Mouse (Mus musculus): ENCODE measurements at regions not wholly inside any gene's neighbourhood (a gene's known extent, or its start where the extent isn't known, plus 50 kb on each side); places are given as distances from the start of the nearest gene placed in this dataset.

DNA sequence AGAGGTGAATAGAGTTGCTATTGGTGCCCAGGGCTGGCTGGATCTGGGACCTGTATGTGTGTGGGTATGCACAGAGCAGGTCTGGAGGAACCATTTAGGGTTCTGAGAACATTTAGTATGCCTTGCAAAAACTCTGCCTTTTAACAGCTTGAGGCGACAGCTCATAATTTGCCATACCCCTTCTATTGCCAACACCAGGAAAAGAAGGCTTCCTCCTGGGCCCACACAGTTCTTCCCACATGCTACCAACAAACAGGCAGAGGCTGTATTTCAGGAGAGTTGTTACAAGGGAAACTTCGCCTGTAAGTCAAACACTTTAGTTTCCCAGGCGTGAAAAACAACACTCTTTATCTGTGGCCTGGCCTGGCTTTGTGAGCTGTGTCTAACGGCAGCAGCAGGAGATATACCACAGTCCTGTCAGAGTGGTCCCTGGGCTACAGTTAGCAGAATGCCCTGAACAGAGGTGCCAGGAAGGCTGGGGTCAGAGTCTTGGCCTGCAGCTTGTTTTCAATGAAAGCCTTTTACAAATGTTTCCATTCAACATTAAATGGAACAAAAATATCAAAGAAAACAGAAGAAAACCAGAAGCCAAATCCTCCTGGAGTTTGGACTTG lies 225.4 kb downstream of the Dhx35 start:
- DNase-seq, result no peak

DNA sequence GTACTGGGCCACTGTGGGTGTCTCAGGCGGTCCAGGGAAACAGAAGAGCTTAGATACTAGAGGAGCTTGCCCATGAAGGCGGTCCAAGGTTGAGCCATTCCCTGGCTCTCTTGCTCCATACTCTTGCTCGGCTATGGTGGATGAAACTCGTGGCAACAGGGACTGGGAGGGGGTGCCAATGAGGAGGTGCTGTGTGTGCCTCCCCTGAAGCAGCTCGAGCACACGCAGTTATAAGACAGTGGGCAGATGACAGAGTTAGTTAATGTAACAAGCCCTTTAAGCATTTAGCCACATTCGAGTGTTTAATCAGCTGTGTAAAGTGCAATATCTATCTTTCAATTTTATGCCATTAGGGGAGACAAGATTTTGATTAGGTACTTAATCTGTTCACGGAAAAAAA lies 237.5 kb downstream of the Dhx35 start:
- DNase-seq, result no peak

DNA sequence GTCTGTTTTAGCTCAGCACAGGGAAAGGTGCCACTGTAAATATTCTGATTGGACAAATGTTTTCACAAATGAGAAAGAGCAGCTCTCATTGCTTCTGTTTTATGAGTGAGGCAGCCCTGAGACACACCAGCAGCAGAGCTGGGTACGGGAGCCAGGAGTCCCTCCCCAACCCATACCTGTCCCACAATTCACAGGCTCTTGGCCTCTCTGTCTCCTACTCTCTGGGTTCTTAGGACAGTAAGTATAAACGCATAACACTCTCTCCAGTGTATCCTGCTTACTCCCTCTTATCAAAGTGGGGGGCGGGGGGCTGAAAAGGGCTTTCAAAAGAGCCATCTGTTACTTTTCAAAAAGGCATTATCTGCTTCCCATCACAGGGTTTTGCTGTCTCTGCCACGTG lies 245.3 kb downstream of the Dhx35 start:
- no peak for DNase-seq

DNA sequence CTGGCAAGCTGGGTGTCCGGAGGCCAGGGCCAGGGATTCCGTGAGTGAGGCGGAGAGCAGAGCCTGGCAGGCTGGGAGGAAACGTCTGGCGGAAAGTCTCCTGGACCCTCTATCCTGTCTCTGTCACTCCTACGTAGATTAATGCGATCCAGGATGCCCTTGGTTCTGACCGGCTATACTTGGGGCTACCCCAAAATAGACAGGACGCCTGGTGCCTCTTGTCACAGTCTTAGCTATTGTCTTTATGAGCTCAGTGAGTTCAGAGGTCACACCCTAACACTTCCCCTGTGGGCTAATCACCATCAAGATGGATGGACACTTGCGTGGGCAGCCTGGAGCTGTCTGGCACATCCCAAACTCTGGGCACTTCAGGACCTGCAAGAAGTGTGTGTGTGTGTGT lies 258.9 kb downstream of the Dhx35 start:
- no peak for DNase-seq

DNA sequence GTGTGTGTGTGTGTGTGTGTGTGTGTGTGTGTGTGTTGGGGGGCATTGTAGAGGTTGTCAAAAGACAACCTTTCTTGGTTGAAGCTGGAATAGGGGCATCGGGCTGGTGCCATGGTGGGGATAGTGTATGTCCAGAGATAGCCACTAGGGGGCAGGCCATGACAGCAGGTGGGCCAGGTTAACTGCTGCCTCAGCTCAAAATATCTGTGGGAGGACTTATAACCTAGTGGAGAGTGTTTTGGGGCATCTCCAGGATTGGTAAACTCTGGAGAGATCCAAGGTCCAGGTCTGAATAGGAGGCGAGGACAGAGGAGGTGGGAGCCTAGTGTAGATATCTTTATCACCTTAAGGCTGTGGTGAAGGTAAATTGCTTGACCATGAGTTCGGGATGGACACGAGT lies 259.3 kb downstream of the Dhx35 start:
- peak; percentile 72 for DNase-seq

DNA sequence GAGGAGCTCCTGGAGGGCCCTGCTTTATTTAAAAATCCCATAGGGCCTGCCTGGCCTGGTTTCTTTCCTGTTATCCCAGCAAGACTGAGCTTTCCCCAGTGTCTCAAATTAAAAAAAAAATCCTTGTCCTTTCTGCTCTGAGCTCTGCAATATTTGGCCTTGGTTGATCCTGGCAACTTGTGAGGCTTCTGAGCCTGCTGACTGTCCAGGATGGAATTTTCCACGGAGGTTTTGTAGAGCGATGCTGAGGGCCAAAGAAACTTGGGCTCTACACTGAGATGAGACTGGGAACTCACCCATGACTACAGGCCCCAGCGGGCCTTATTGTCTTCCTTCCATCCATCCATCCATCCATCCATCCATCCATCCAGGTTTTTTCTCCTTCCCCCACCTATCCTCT lies 259.8 kb downstream of the Dhx35 start:
- DNase-seq, result no peak

DNA sequence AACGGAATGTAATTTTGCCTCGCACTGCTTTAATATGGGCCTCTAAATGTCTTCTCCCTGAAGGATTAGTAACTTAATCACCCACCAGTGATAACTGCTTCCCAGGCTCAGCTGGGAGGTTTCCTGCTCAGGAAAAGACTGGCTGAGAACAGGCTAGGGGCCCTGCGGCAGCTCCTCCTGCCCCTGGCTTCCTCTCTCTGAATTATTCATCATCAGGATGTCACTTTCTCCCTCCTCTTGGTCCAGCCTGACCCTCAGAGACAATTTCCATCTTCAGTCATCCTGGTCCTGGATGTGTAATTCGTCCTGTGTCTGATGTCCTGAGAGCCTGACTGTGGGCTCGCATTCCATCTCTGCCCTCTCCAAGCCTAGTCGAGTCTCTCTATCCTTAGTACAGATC lies 261.2 kb downstream of the Dhx35 start:
- no peak for DNase-seq

DNA sequence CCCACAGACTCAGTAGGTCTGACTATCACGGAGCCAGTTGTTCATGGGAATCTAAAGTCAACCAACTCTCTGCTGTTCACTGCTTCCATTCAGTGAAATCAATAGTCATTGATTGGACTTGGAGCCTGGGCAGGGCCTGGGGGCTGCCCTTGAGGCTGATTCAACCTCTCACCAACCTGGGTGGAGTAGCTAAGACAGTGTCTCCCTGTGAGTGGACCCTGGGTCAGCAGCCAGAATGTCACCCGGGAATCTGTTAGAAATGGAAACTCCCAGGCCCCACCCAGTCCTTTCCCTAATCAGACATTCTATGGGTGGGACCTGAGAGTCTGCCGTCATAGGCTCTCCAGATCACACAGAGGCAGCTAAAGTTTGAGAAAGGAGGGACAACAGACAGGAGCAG lies 262.4 kb downstream of the Dhx35 start:
- DNase-seq, result no peak

DNA sequence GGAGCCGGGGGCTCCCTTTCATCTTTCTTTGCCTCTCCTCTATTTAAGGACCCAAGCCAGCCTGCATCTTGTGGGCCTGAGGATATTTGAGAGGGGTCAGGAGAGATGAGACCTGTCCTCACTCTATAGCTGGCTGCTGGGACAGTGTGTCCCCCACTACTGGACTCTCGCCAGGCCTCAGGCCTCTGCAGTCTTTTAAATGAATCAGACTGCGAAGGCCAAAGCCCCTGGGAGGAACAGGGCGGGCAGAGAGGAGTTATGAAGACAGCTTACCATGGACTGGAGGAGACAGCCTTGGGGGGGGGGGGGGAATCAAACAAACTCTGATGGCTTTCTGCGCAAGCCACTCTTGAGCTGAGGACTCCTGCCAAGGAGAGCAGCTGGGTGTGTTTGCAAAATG lies 262.9 kb downstream of the Dhx35 start:
- DNase-seq, result no peak

DNA sequence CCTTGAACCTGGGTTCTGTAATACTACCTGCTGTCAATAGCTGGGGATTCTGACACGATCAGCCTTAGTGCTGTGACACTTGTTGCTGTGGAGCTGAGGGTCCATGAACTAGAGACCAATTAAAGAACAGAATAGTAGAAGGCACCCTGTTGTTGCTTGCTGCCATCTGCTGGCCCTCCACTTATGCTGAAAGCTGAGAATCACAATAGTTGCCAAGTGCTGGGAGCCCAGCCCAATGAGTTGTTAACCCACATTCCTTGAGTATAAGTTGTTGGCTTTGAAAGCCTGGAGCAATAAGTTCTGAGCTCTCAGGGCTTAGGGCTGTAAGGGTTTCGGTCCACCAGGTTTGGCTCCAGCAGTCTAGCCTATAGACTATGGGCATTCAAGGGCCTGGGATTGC lies 267.7 kb downstream of the Dhx35 start:
- DNase-seq, result peak; percentile 39

DNA sequence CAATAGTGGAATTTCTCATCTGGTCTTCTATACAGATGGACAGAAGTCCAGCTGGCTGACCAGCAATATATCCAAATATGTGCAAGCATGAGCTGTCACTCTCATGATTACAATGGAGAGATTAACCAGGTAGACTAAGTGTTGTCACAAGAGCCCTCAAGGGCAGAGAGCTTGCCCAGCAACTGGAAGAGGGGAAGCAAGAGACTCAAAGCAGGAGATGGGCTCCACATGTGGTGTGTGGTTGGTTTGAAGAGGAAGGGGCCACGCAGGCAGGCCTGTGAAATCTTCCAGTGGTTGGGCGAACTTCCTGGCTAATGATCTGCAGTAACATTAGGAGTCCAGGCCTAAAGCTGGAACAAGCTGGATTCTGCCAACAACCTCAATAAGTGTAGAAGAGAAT lies 268.1 kb downstream of the Dhx35 start:
- no peak for DNase-seq

DNA sequence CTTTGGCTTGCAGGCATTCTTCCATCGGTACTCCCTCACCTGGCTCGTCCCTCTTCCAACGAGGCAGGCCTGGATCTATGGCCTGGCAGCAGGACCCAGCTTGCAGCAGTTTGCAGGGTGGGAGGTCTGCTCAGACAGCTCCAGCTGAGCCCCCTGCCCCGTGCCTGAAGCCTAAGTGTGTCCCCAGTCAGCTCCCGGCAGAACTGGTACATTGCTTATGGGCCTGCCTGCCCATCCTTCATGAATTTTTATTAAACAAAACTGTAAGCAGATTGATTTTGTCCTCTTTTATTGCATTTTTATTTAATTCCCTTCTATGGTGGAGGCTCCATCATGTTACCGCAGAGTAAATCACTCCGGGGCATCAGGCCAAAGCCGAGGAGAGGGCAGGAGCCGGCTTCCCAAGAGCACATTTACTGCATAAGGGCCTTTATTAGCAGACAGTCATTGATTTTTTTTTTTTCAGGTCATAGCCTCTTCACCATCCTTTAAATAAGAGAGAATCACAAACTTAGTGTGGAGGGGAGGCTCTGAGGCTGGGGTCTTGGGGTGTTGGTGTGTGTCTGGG lies 269.9 kb downstream of the Dhx35 start:
- DNase-seq, result no peak

DNA sequence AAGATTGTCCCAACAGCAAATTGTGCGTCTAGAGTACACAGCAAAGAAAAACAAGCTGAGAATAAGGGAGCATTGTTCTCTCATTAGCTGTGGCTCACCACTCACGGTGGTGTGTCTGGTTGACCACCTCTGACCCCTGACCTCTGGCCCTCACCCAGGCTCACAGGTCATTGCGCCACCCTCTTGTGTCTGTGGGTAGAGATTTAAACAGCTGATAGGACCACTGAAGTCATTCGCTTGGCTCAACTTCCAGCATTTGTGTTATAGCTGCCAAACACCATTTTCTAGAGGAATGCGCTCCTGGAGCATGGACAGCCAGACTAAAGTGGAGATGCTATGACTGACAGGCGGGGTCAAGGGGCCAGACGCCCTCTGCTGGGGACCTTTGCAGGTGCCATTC lies 272.9 kb downstream of the Dhx35 start:
- no peak for DNase-seq

DNA sequence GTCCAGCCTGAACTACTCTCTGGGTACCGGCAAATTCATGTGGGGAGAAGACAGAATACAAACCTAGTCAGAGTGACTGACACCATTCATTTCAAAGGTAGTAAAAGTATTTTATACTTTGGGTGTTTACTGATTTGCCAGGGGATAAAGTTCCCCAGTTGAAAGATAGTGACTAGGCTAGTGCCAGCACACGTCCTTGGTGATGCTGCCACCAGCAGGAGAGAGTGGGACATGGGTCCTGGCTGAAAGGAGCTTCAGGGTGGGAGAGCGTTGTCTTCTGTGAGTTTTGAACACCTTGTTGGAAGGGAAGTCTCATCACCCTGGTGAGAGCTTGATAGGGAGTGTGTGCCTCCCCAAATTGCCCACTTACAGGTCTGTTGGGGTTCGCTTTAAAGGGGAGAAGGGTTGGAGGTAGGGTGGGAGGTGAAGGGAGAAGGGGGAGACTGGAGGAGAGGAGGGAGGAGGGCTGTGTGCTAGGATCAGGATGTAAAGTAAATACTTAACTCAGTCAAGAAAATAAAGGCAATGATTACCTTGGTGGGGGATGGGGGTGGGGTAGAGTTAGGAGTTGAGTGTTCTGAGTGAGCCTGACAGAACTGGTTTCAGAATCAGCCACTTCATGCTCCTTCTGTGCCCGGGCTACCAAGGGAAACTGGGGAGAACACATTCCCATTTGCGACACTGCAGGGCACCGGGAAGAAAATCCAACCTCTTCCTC lies 273.9 kb downstream of the Dhx35 start:
- no peak for DNase-seq

DNA sequence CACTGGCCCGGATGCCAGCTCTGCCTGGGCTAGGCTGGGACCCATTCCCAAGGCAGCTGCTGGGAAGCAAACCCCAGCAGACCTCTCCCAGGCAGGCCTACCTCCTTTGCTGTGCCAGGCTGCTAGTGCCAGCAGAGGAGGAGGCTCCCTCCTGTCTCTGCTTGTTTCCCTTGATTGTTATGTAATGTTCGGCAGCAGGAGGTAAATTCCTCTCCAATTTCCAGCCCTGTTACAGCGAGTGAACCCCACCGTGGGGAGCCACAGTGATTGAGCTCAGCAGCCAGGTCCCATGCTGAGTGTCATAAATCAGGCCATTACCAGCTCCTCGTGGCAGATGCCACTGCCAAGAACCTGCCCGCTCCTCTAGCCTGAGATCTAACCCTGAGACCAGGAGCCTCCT lies 274.6 kb downstream of the Dhx35 start:
- DNase-seq, result no peak

DNA sequence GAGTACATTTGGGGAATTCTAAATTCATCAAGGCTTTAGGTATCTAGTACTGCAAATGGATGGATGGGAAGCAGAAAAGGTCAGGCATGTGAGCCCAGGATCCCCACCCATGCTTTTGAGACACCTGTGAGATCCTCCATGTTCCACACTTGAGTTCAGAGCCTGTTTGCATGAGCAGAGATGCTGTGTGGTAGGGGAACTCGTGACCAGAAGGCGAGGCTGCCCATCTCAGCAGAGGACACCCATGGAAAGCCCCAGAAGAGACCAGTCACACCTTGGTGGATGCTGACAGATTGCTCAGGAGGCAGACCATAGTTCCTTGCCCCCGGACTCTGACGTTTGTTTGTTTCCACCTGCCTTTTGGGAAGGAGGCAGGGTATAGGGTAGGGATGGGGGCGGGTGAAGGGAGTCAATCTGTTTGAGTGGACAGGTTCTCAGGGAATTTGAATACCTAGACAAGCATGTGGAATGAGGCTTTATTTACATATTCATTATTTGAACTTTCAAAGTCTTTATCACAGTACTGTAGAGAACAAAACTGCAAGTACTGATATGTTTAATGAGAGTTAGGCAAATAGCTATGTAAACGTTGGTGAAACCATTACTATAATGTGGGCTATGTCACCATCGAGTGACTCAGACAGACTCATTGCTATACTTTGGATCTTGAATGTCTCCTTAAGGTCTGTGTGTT lies 278.5 kb downstream of the Dhx35 start:
- no peak for DNase-seq

DNA sequence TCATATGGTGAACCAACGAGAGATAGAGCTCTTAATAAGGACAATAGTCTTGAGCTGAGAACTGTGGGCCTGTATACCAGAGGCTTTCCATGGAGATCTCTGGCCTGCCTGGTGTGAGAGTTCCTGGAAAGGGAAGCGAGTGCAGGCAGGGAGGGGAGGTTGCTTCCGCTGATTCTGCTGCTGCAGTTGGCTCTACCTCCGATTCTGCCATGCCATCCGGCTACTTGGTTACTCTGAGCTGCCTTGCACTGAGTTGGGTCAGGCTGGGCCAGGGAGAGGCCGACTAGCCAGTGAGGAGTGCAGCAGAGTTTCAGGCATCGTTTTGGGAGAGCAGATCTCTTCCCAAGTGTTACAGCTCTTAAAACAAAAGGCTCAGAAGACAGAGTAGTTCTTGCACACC lies 285.2 kb downstream of the Dhx35 start:
- no peak for DNase-seq

DNA sequence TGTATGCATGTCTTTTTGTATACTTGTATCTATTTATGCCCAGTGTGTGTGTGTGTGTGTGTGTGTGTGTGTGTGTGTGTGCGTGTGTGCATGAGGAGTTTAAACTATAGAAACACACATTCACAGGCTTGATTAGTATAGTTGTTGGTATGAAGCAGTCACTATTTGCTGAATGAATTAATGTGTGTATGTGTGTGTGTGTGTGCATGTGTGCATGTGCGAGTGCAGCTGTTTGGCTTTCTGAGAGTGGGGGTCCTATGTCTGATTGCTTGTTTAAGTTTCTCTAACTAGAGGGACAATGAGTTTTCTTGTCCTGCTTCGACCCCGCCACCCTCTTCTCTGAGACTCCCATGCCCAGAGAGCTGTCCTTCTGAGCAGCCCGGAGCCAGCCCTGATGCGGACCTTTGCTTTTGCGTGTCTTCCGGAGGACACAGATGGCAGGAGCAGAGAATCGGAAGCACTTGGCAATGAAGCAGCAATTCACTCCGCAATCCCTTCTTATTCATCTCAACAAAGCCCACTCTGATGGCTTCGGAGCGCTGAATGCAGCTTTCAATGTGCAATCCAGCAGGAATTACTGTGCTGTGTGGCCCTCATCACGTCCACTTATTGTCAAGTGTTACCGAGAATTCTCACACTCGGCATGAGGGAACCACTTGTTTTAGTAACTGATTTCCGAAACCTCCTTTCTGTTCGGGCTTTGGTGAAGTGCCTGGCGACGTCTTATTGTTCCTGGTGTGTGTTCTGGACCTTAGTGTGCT lies 286.4 kb downstream of the Dhx35 start:
- DNase-seq, result no peak

DNA sequence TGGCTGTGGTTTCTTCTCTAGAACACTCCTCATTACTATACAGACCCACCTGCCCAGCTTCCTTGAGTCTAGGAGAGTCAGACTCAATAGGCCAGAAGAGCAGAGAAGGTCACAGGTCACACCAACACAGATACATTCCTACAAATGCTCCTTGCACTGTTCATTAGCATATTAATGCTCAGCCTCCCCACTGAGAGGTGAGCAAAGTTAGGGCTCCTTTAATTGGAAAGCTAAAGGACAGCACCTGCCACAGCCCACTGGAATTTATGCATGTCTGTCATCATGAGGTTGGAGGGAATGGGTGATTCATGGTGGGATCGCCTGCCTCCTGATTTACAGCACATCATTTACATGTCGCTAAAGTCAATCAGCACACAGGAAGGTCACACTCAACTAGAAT lies 292.2 kb downstream of the Dhx35 start:
- DNase-seq, result no peak

DNA sequence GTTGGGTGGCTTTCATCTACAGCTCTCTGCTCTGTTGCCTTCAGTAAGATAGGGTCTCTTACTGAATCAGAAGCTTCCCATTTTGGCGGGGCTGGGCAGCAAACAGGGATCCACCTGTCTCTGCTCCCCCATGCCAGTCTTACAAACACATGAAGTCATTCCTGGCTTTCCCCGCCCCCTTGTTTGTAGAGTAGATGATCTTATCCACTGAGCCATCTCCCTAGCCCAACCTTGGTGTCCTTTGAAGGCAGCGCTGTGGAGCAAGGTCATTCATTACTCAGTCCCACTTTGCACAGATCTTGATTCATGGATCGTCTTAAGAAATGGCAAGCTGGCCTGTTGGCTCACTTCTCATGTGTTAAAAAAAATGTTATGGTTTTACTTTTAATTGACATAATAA lies 293.6 kb downstream of the Dhx35 start:
- DNase-seq, result no peak

DNA sequence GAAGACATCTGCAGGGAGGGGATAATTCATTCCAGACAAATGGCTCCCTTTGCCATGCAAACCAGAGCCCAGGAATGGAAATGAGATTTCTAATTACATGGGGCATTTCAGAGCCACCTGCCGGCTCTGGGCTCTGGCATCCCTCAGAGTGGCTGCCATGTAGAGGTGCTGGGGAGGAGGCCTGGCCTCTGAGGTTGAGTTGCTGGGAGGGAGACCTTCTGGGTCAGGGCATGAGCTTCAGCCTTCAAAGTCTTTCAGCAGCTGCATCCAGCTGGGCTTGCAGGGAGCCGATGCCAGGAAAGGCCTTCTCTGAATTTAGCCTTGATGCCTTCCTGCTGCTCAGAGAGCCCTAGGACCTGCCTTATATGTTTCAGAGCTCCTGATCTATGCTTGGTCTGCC lies 302.1 kb downstream of the Dhx35 start:
- DNase-seq, result peak; percentile 6

DNA sequence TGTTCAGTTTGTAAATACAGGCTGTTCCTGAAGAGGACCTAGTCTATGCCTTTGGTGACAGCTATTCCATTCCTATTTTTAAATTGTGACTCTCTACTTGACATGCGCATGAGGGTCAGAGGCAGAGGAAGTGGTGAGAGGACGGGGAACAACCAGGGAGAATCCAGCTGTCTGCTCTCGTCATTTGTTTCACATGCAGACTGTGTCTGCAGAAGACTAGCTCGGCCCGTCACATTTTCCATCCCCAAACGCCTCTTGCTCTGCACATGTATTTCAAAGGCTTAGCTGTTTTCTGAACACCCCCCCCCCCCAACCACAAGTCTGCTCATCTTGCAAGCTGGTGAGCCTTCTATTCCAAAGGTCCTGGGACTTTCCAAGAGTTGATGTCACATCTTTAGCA lies 339.4 kb downstream of the Dhx35 start:
- DNase-seq, result no peak

DNA sequence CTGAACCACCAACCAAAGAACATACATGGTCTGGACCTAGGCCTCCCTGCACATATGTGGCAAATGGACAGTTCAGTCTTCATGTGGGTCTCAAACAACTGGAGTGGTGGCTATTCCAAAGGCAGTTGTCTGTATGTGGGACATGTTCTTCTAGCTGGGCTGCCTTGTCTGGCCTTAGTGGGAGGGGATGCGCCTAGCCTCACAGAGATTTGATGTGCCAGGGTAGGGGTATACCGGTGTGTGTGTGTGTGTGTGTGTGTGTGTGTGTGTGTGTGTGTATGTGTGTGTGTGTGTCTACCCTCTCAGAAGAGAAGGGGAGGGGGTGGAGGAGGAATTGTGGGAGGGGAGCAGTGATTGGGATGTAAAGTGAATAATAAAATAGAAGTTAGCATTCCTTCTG lies 344.0 kb downstream of the Dhx35 start:
- no peak for DNase-seq

Measured in gastrocnemius, postnatal 10 days (tissue).